Mouse (Mus musculus) intestine, embryonic 16.5 days (tissue): ENCODE results near the gene Zbtb39. TPM values are rescaled to one million over a fixed set of nuclear protein-coding genes. Genes with fewer than 3 reads are reported as not detected.
A peak's percentile ranks its signal among the peaks of the same experiment; 100 is the strongest.
"Not testable (repeated sequence)": the region's sequence is repeated elsewhere in the genome, so short reads cannot be mapped to it uniquely, and the experiment has no call there.

ENCODE experiments used
- ATAC-seq: fragments of 200-750 bp; cut with Nextera tagmentation; 2 replicates; pipeline ENCODE4 v1.8.0; 2017; ENCODE audit warnings: moderate TSS enrichment, moderate library complexity
- H3K27ac ChIP-seq: fragments of 300-500 bp; sonication (generic); 2 replicates; pipeline ENCODE4 v1.5.1; 2014; ENCODE audit warnings: mild to moderate bottlenecking, low read length
- H3K27me3 ChIP-seq: fragments of 300-500 bp; sonication (generic); replicated peaks from 2 replicates; pipeline ENCODE4 v1.6.1; 2014; ENCODE audit warnings: low read length, control low read depth, mixed read lengths; ENCODE audit not compliant: control insufficient read depth, insufficient read depth
- H3K36me3 ChIP-seq: fragments of 300-500 bp; sonication (generic); 2 replicates; pipeline ENCODE4 v1.6.1; 2014; ENCODE audit warnings: low read length, control low read depth; ENCODE audit not compliant: control insufficient read depth, insufficient read depth
- H3K4me1 ChIP-seq: fragments of 300-500 bp; sonication (generic); 2 replicates; pipeline ENCODE4 v1.6.1; 2014; ENCODE audit warnings: low read length, control low read depth, mixed read lengths; ENCODE audit not compliant: control insufficient read depth, insufficient read depth
- H3K4me2 ChIP-seq: fragments of 300-500 bp; sonication (generic); 2 replicates; pipeline ENCODE4 v1.6.1; 2014; ENCODE audit warnings: low read depth, low read length, control low read depth
- H3K4me3 ChIP-seq: fragments of 300-500 bp; sonication (generic); 2 replicates; pipeline ENCODE4 v1.5.1; 2014; ENCODE audit warnings: mild to moderate bottlenecking, low read length
- H3K9ac ChIP-seq: fragments of 300-500 bp; sonication (generic); 2 replicates; pipeline ENCODE4 v1.6.1; 2014; ENCODE audit warnings: low read depth, low read length
- H3K9me3 ChIP-seq: fragments of 300-500 bp; sonication (generic); 2 replicates; pipeline ENCODE4 v1.6.1; 2016; ENCODE audit warnings: low read length, control low read depth; ENCODE audit not compliant: control insufficient read depth
- WGBS: fragments of 180-500 bp; shearing (Covaris S2); extraction: QIAGEN DNeasy Blood & Tissue Kit; methylation state at CpG from one replicate; pipeline ENCODE4 v1.1.7; 2014; 5-methylcytosine and 5-hydroxymethylcytosine counted together
- polyA plus RNA-seq: library from polyadenylated mRNA; unstranded; fragments of >200 nt; fragmentation: Nextera tagmentation; extraction: Ambion mirVana; gene quantifications from 2 replicates; pipeline ENCODE4 v1.2.1, GENCODE M21; 2015

The Zbtb39 gene
- polyA plus RNA-seq, 1 experiment from 2014 or later: 1.6 TPM

DNA sequence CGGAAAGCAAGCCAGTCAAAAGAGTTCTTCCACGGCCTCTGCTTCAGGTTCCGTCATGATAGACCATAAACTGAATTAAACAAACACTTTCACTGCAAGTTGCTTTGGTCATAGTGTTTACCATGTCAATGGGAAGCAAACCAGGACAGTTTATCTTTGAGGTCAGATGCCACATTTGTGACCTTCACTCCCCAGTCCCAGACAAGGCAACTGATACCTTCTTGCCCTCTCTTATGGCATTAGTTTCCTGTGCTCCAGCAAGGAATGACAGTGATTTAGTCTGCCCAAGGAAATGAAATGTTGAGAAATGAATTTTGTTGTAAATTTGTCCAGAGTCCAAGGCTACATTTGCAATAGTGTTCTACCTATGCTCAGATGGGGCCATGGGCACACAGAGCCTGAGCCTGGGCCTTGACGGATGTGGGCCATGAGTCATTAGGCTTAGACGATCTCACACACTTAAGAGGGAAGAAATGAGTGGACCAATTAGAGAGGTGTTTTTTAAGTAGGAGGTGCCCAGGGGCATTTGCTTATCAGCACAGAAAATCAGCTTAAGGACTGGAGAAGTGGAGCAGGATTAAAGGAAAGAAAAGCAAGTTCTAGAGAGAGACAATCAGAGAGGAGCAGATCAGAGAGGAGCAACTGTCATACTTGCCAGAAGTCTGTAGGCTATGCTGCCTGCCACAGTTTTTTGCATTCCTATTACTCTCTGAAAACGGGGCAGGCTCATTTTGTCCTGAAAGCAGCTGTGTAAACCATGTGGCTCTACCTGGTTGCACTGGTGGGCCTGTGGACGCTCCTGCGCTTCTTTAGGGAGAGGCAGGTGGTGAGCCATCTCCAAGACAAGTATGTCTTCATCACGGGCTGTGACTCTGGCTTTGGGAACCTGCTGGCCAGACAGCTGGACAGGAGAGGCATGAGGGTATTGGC lies 20.1 kb downstream of the Zbtb39 start, which contains the start of the genes Rdh1 and Rdh16f1:
Rdh1 (plus strand) TSS at position 541 of the 930 bp plus-strand sequence.
Rdh16f1 (plus strand) TSS at position 607 of the 930 bp plus-strand sequence.
- no peak within 1 kb of the TSS for H3K27ac ChIP-seq
- no peak within 1 kb of the TSS for H3K4me2 ChIP-seq
- no peak for ATAC-seq
- no peaks in the 10 kb centered on the region for H3K27me3 ChIP-seq
- no peaks in the 10 kb centered on the region for H3K9me3 ChIP-seq
- no peak within 1 kb of the TSS for H3K9ac ChIP-seq
- 62% methylated on average over 9 of the region's 9 CpGs for WGBS
- no peaks in the 10 kb centered on the region for H3K36me3 ChIP-seq
- H3K4me1 ChIP-seq: peaks cover 2% of the 10 kb centered on the region; the same call in 1 of the 2 replicates
- no peak within 1 kb of the TSS for H3K4me3 ChIP-seq

DNA sequence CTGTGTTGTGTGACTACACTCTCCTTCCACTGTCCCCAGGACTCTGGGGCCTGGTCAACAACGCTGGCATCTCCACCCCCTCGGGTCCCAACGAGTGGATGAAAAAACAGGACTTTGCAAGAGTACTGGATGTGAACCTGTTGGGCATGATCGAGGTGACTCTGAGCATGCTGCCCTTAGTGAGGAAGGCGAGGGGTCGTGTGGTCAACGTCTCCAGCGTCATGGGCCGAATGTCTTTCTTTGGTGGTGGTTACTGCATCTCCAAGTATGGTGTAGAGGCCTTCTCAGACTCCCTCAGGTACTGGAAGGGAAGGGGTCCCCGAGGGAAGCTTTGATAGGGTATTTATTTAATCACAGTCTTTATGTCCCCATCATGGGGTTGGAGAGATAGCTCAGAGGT lies 23.6 kb downstream of the Zbtb39 start:
- not testable (repeated sequence) for H3K36me3 ChIP-seq, H3K27ac ChIP-seq, H3K9ac ChIP-seq, H3K9me3 ChIP-seq, H3K4me3 ChIP-seq, H3K27me3 ChIP-seq, H3K4me1 ChIP-seq, ATAC-seq, H3K4me2 ChIP-seq
- 86% methylated on average over 10 of the region's 10 CpGs for WGBS

DNA sequence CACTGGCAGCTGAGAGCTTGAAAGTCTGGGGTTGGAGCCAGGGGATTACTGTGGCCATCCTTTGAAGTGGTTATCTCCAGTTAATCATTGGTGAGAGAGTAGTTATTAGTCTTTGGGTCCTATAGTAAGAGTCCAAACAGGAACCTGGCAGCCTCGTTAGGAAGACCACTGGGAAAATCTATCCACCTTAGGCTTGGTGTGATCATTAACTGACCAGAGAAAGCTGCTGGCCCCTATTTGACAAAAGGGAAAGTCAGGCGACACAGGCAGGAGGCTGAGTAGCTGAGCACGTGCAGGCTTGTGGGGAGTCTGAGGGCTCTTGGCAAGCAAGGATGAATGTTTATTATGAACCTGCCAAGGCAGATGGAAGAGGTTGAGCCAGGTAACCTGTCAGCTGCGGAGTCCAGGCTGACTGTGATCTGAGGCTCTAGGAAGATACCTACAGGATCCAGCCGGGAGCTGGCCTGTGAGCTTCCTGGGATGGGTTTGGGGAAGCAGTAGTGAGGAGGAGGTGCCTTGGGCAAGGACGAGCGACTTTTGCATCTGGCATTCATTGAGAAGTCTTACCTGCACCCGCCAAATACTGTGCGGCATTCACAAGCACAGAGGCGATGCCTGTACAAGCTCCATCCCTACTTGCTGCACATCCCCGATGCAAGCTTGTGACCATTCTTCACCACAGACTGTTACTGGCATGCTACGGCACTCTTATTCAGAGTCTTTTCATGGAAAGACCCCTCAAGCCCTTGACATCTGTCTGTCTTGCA lies 24.8 kb downstream of the Zbtb39 start:
- no peak overlapping the region for H3K4me3 ChIP-seq
- no peak overlapping the region for H3K27ac ChIP-seq
- H3K36me3 ChIP-seq: no peaks in the 10 kb centered on the region
- H3K9me3 ChIP-seq: no peaks in the 10 kb centered on the region
- no peaks in the 10 kb centered on the region for H3K27me3 ChIP-seq
- H3K4me1 ChIP-seq: no peaks in the 10 kb centered on the region; the same call in 1 of the 2 replicates
- WGBS: 45% methylated on average over 12 of the region's 12 CpGs
- no peak overlapping the region for H3K4me2 ChIP-seq
- peak; percentile 84 for ATAC-seq
- no peak overlapping the region for H3K9ac ChIP-seq

DNA sequence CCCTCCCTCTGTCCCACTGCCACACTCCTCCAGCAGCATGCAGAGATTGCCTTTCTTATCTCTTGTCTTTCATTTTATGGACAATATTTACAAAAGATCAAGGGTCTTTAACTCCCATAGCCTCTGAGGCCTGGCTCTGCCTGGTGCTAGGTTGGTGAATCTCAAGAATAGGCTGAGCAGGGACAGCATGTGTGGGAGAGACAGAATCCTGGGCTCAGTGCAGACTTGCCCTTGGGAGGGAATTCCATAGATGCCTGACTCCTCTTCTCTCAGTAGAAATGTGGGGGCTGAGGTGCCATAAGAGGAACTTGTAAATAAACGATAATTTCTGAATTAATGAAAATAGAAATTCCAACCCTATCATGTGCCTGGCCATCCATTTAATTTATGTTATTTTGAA lies 27.2 kb downstream of the Zbtb39 start:
- no peaks in the 10 kb centered on the region; the same call in 1 of the 2 replicates for H3K4me1 ChIP-seq
- no peaks in the 10 kb centered on the region for H3K9me3 ChIP-seq
- no peak overlapping the region for H3K27ac ChIP-seq
- H3K27me3 ChIP-seq: no peaks in the 10 kb centered on the region
- ATAC-seq: no peak
- no peak overlapping the region for H3K4me3 ChIP-seq
- H3K4me2 ChIP-seq: no peak overlapping the region
- no peaks in the 10 kb centered on the region for H3K36me3 ChIP-seq
- H3K9ac ChIP-seq: no peak overlapping the region
- WGBS: 78% methylated on average over 1 of the region's 1 CpGs

DNA sequence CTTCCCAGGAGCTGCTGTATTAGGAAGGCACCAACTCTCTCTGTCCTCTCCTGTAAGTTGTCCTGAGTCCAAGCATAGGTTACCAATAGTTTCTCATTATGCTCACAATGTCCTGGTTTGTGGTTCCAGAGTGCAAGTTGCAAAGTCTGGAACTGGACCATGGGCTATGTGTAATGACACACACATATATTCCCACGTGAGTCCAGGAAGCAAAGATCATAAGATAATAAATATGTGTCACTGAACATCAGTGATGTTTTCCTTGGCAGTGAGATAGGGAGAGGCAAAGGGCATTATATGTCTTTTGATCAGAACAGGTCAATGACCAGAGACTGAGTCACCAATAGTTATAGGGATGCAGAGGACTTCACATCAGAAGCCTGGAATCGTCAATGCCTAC lies 36.7 kb downstream of the Zbtb39 start, which contains the start of gene Rdh9:
Rdh9 (plus strand) TSS at position 376 of the 400 bp plus-strand sequence.
- peak; percentile 73 for ATAC-seq
- no peak within 1 kb of the TSS for H3K27ac ChIP-seq
- no peaks in the 10 kb centered on the region for H3K36me3 ChIP-seq
- H3K9me3 ChIP-seq: no peaks in the 10 kb centered on the region
- no peak within 1 kb of the TSS for H3K4me3 ChIP-seq
- no peak within 1 kb of the TSS for H3K4me2 ChIP-seq
- no peaks in the 10 kb centered on the region for H3K4me1 ChIP-seq
- no peaks in the 10 kb centered on the region for H3K27me3 ChIP-seq
- WGBS: 71% methylated on average over 2 of the region's 2 CpGs
- no peak within 1 kb of the TSS for H3K9ac ChIP-seq

DNA sequence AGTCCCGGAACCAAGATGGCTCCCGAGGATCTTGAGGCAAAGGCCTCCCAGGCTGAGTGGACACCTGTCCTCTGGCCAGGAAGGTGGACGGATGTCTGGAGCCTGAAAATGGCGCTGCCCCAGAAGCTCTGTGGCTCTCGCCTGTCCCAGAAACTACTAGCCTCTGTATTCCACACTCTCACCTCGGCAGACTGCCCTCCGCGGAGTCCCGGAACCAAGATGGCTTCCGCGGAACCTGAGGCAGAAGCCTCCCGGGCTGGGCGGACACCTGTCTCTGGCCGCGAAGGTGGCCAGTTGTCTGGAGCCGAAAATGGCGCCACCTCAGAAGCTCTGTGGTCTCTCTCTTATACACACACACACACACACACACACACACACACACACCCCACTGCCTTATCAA lies 43.0 kb downstream of the Zbtb39 start:
- 98% methylated on average over 17 of the region's 17 CpGs for WGBS
- not testable (repeated sequence) for H3K4me1 ChIP-seq, H3K36me3 ChIP-seq, ATAC-seq, H3K4me3 ChIP-seq, H3K27ac ChIP-seq, H3K4me2 ChIP-seq, H3K9me3 ChIP-seq, H3K27me3 ChIP-seq, H3K9ac ChIP-seq

DNA sequence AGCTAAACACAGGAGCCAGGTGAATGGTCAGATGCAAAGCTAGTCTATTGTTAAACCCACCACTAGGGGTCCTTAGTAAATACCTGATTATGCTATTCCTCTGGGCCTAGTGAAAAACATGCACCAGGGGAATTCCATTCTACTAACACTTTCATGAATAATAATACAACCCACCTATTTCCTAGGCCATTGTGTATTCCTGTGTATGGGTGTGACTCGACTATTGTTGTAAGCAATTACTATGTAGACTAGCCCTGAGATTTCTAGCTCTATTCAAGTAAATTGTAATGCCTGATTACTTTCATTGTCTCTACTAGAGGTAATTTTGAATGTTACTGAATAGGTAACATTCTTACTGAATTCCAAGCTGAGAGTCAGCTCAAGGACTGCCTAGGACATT lies 46.1 kb downstream of the Zbtb39 start:
- not testable (repeated sequence) for H3K4me2 ChIP-seq, ATAC-seq, H3K9me3 ChIP-seq, H3K9ac ChIP-seq, H3K27me3 ChIP-seq, H3K4me1 ChIP-seq, H3K4me3 ChIP-seq, H3K36me3 ChIP-seq, H3K27ac ChIP-seq
- 85% methylated on average over 1 of the region's 1 CpGs for WGBS

Other genes with a start within 250 kb of the Zbtb39 start
- gene Stac3, start 237.9 kb upstream of the Zbtb39 start, polyA plus RNA-seq: 0.32 and 0.67 TPM in 2 replicates
- gene Ndufa4l2, start 224.6 kb upstream of the Zbtb39 start, polyA plus RNA-seq: 64.5 and 64.6 TPM in 2 replicates
- gene Shmt2, start 217.1 kb upstream of the Zbtb39 start, polyA plus RNA-seq: 146 and 170 TPM in 2 replicates
- 4.3 and 4.4 TPM in 2 replicates for gene Nxph4, start 205.0 kb upstream of the Zbtb39 start, polyA plus RNA-seq
- 64.6 and 67.0 TPM in 2 replicates for gene Lrp1, start 118.4 kb upstream of the Zbtb39 start, polyA plus RNA-seq
- gene Stat6, start 96.6 kb upstream of the Zbtb39 start, polyA plus RNA-seq: 46.8 and 49.3 TPM in 2 replicates
- 4.8 and 5.9 TPM in 2 replicates for gene Nemp1, start 72.6 kb upstream of the Zbtb39 start, polyA plus RNA-seq
- 7.5 and 8.4 TPM in 2 replicates for gene Nab2, start 71.0 kb upstream of the Zbtb39 start, polyA plus RNA-seq
- gene Myo1a, start 34.4 kb upstream of the Zbtb39 start, polyA plus RNA-seq: 53.8 and 61.2 TPM in 2 replicates
- 1.3 and 2.2 TPM in 2 replicates for gene Tac2, start 15.1 kb upstream of the Zbtb39 start, polyA plus RNA-seq
- 2.1 and 2.2 TPM in 2 replicates for gene Gpr182, start 12.2 kb downstream of the Zbtb39 start, polyA plus RNA-seq
- gene Rdh1, start 20.2 kb downstream of the Zbtb39 start, polyA plus RNA-seq: 0.05 TPM in 2 replicates
- gene Rdh16f1, start 20.2 kb downstream of the Zbtb39 start, polyA plus RNA-seq: 0.17 TPM in 1 of 2 replicates, not detected in the other
- 0.26 TPM in 1 of 2 replicates, not detected in the other for gene Rdh9, start 36.8 kb downstream of the Zbtb39 start, polyA plus RNA-seq
- 0.05 TPM in 1 of 2 replicates, not detected in the other for gene Rdh16, start 61.6 kb downstream of the Zbtb39 start, polyA plus RNA-seq
- gene Rdh19, start 110.4 kb downstream of the Zbtb39 start, polyA plus RNA-seq: not detected in 2 replicates
- gene Rdh16f2, start 126.9 kb downstream of the Zbtb39 start, polyA plus RNA-seq: 0.27 and 0.49 TPM in 2 replicates
- gene Rdh7, start 149.3 kb downstream of the Zbtb39 start, polyA plus RNA-seq: 0.86 and 1.1 TPM in 2 replicates
- 0.17 and 0.33 TPM in 2 replicates for gene Sdr9c7, start 159.0 kb downstream of the Zbtb39 start, polyA plus RNA-seq